Mouse (Mus musculus): Measurements from ENCODE around the gene Col28a1. TPM values are rescaled to one million over a fixed set of nuclear protein-coding genes. Genes with fewer than 3 reads are reported as not detected.

The Col28a1 gene
- 0.76 and 1.1 TPM in 2 replicates for polyA plus RNA-seq (2015; fragmentation: Nextera tagmentation; extraction: Ambion mirVana)

- Histone ChIP-seq H3K4me1 (replicated peaks) (no peaks in the 10 kb centered on the region), H3K27me3 (no peaks in the 10 kb centered on the region), H3K27ac (no peak within 1 kb of the TSS), H3K9ac (no peak within 1 kb of the TSS), H3K4me3 (no peak within 1 kb of the TSS), H3K36me3 (no peaks in the 10 kb centered on the region), H3K9me3 (peaks cover 11% of the 10 kb centered on the region; the same call in 1 of the 2 replicates), H3K4me2 (no peak within 1 kb of the TSS)
- no peak for ATAC-seq (ENCODE audit: low FRiP score)
These were observed at the start of gene Col28a1 for GRCm38 (mm10) chr6:8192517-8192916. Gene Col28a1 (minus strand): TSS chr6:8192617.

- H3K4me2 ChIP-seq: no peak overlapping the region
- no peak overlapping the region for H3K27ac ChIP-seq
- H3K36me3 ChIP-seq: peaks cover 52% of the 10 kb centered on the region
- H3K4me3 ChIP-seq: no peak overlapping the region
- H3K4me1 ChIP-seq (replicated peaks): no peaks in the 10 kb centered on the region
- ATAC-seq (ENCODE audit: low FRiP score): no peak
- H3K9ac ChIP-seq: no peak overlapping the region
- H3K27me3 ChIP-seq: no peaks in the 10 kb centered on the region
- H3K9me3 ChIP-seq: no peaks in the 10 kb centered on the region
- 91% methylated on average over 3 of the region's 3 CpGs for WGBS
These were observed 36.2 kb upstream of the Col28a1 start for GRCm38 (mm10) chr6:8228596-8228995.

- Histone ChIP-seq H3K4me1 (replicated peaks) (no peaks in the 10 kb centered on the region), H3K36me3 (peaks cover 41% of the 10 kb centered on the region), H3K27ac (no peak overlapping the region), H3K9ac (no peak overlapping the region), H3K27me3 (no peaks in the 10 kb centered on the region), H3K9me3 (no peaks in the 10 kb centered on the region), H3K4me3 (no peak overlapping the region), H3K4me2 (no peak overlapping the region)
- WGBS: 86% methylated on average over 3 of the region's 3 CpGs
- ATAC-seq (ENCODE audit: low FRiP score): no peak
These were observed 34.6 kb upstream of the Col28a1 start for GRCm38 (mm10) chr6:8227035-8227434.

GRCm38 (mm10) chr6:8210661-8211060 is 18.2 kb upstream of the Col28a1 start:
- H3K9ac ChIP-seq: no peak overlapping the region
- H3K36me3 ChIP-seq: peaks cover 11% of the 10 kb centered on the region
- 87% methylated on average over 3 of the region's 3 CpGs for WGBS
- ATAC-seq (ENCODE audit: low FRiP score): no peak
- no peak overlapping the region for H3K27ac ChIP-seq
- no peaks in the 10 kb centered on the region for H3K27me3 ChIP-seq
- peak overlapping the region; percentile 58 for H3K4me2 ChIP-seq
- H3K4me1 ChIP-seq (replicated peaks): peaks cover 13% of the 10 kb centered on the region
- H3K4me3 ChIP-seq: peak overlapping the region; percentile 73; the same call in 1 of the 2 replicates
- H3K9me3 ChIP-seq: no peaks in the 10 kb centered on the region

GRCm38 (mm10) chr6:8209866-8210186 is 17.4 kb upstream of the Col28a1 start:
- H3K27me3 ChIP-seq: no peaks in the 10 kb centered on the region
- WGBS: 11% methylated on average over 10 of the region's 10 CpGs
- peaks cover 13% of the 10 kb centered on the region for H3K4me1 ChIP-seq (replicated peaks)
- H3K4me3 ChIP-seq: peak overlapping the region; percentile 73
- no peaks in the 10 kb centered on the region for H3K9me3 ChIP-seq
- peak overlapping the region; percentile 86 for H3K9ac ChIP-seq
- peaks cover 2% of the 10 kb centered on the region for H3K36me3 ChIP-seq
- peak overlapping the region; percentile 93 for H3K27ac ChIP-seq
- peak; percentile 6; the same call in 1 of the 2 replicates for ATAC-seq (ENCODE audit: low FRiP score)
- peak overlapping the region; percentile 58 for H3K4me2 ChIP-seq

- Histone ChIP-seq H3K4me3 (peak within 1 kb of the TSS; percentile 73), H3K36me3 (no peaks in the 10 kb centered on the region), H3K27ac (peak within 1 kb of the TSS; percentile 93), H3K27me3 (no peaks in the 10 kb centered on the region), H3K4me1 (replicated peaks) (peaks cover 13% of the 10 kb centered on the region), H3K4me2 (peak within 1 kb of the TSS; percentile 58), H3K9me3 (no peaks in the 10 kb centered on the region), H3K9ac (peak within 1 kb of the TSS; percentile 86)
- peak; percentile 99 for ATAC-seq (ENCODE audit: low FRiP score)
- under 1% methylated on average over 87 of the region's 90 CpGs for WGBS
These were observed 16.8 kb upstream of the Col28a1 start, which contains the start of gene Mios for GRCm38 (mm10) chr6:8209047-8209865. Gene Mios (plus strand): TSS chr6:8209222.

- WGBS: 71% methylated on average over 3 of the region's 3 CpGs
- no peaks in the 10 kb centered on the region for H3K27me3 ChIP-seq
- no peak for ATAC-seq (ENCODE audit: low FRiP score)
- no peaks in the 10 kb centered on the region for H3K9me3 ChIP-seq
- no peak overlapping the region for H3K4me2 ChIP-seq
- H3K36me3 ChIP-seq: no peaks in the 10 kb centered on the region
- no peak overlapping the region for H3K27ac ChIP-seq
- H3K4me1 ChIP-seq (replicated peaks): no peaks in the 10 kb centered on the region
- no peak overlapping the region for H3K9ac ChIP-seq
- H3K4me3 ChIP-seq: no peak overlapping the region
These were observed 2.5 kb downstream of the Col28a1 start for GRCm38 (mm10) chr6:8189917-8190316.

GRCm38 (mm10) chr6:8188599-8189233 is 3.7 kb downstream of the Col28a1 start:
- Histone ChIP-seq H3K4me1 (replicated peaks) (no peaks in the 10 kb centered on the region), H3K9ac (no peak overlapping the region), H3K36me3 (no peaks in the 10 kb centered on the region), H3K27ac (no peak overlapping the region), H3K4me3 (no peak overlapping the region), H3K4me2 (no peak overlapping the region), H3K27me3 (no peaks in the 10 kb centered on the region), H3K9me3 (no peaks in the 10 kb centered on the region)
- WGBS: 98% methylated on average over 3 of the region's 3 CpGs
- peak; percentile 61; the same call in 1 of the 2 replicates for ATAC-seq (ENCODE audit: low FRiP score)

GRCm38 (mm10) chr6:8178397-8178941 is 13.9 kb downstream of the Col28a1 start:
- WGBS: 16% methylated on average over 10 of the region's 10 CpGs
- no peaks in the 10 kb centered on the region for H3K27me3 ChIP-seq
- H3K9ac ChIP-seq: peak overlapping the region; percentile 36; the same call in 1 of the 2 replicates
- H3K27ac ChIP-seq: peak overlapping the region; percentile 52
- H3K4me3 ChIP-seq: 0 out of 2 replicates have a peak overlapping the region, but pooled peaks have one; percentile 2
- H3K9me3 ChIP-seq: no peaks in the 10 kb centered on the region
- H3K36me3 ChIP-seq: no peaks in the 10 kb centered on the region
- H3K4me2 ChIP-seq: peak overlapping the region; percentile 42
- H3K4me1 ChIP-seq (replicated peaks): peaks cover 11% of the 10 kb centered on the region
- no peak; the same call in 1 of the 2 replicates for ATAC-seq (ENCODE audit: low FRiP score)

GRCm38 (mm10) chr6:8176116-8176515 is 16.3 kb downstream of the Col28a1 start:
- H3K9ac ChIP-seq: no peak overlapping the region
- H3K36me3 ChIP-seq: no peaks in the 10 kb centered on the region
- no peak for ATAC-seq (ENCODE audit: low FRiP score)
- H3K4me2 ChIP-seq: no peak overlapping the region
- WGBS: 94% methylated on average over 2 of the region's 2 CpGs
- no peak overlapping the region for H3K4me3 ChIP-seq
- no peak overlapping the region for H3K27ac ChIP-seq
- peaks cover 11% of the 10 kb centered on the region for H3K4me1 ChIP-seq (replicated peaks)
- H3K9me3 ChIP-seq: no peaks in the 10 kb centered on the region
- H3K27me3 ChIP-seq: no peaks in the 10 kb centered on the region

- 97% methylated on average over 7 of the region's 7 CpGs for WGBS
- Histone ChIP-seq H3K9ac (no peak overlapping the region), H3K27ac (no peak overlapping the region), H3K9me3 (no peaks in the 10 kb centered on the region), H3K4me2 (no peak overlapping the region), H3K36me3 (no peaks in the 10 kb centered on the region), H3K4me1 (replicated peaks) (peaks cover 11% of the 10 kb centered on the region), H3K27me3 (no peaks in the 10 kb centered on the region), H3K4me3 (no peak overlapping the region)
- ATAC-seq (ENCODE audit: low FRiP score): no peak
These were observed 17.1 kb downstream of the Col28a1 start for GRCm38 (mm10) chr6:8175346-8175745.

- H3K4me1 ChIP-seq (replicated peaks): peaks cover 11% of the 10 kb centered on the region
- WGBS: 57% methylated on average over 2 of the region's 2 CpGs
- H3K36me3 ChIP-seq: no peaks in the 10 kb centered on the region
- ATAC-seq (ENCODE audit: low FRiP score): no peak
- no peak overlapping the region for H3K9ac ChIP-seq
- H3K4me2 ChIP-seq: no peak overlapping the region
- no peak overlapping the region for H3K27ac ChIP-seq
- H3K4me3 ChIP-seq: no peak overlapping the region
- no peaks in the 10 kb centered on the region for H3K9me3 ChIP-seq
- no peaks in the 10 kb centered on the region for H3K27me3 ChIP-seq
These were observed 18.4 kb downstream of the Col28a1 start for GRCm38 (mm10) chr6:8174062-8174461.
